Mouse (Mus musculus): ENCODE measurements around the gene Loxl3. TPM values are rescaled to one million over a fixed set of nuclear protein-coding genes. Genes with fewer than 3 reads are reported as not detected.

Gene Loxl3
- polyA plus RNA-seq, 1 experiment from 2014 or later = 8.3 TPM

GRCm38 (mm10) chr6:83069488-83070246 lies 35.7 kb downstream of the Loxl3 start:
- Histone ChIP-seq H3K36me3 (ENCODE audit: control insufficient read depth, insufficient read depth) (no peaks in the 10 kb centered on the region), H3K4me1 (ENCODE audit: control insufficient read depth, insufficient read depth, low read length) (peaks cover 12% of the 10 kb centered on the region; the same call in 1 of the 2 replicates), H3K4me2 (ENCODE audit: low read depth, low read length) (peak overlapping the region; percentile 19; the same call in 1 of the 2 replicates), H3K27me3 (ENCODE audit: control insufficient read depth, insufficient read depth, low read length) (peaks cover 95% of the 10 kb centered on the region), H3K27ac (ENCODE audit: low read length) (no peak overlapping the region), H3K4me3 (ENCODE audit: low read length) (peak overlapping the region; percentile 34), H3K9me3 (replicated peaks; ENCODE audit: control insufficient read depth, low read length) (no peaks in the 10 kb centered on the region), H3K9ac (ENCODE audit: low read length) (no peak overlapping the region)
- 1% methylated on average over 68 of the region's 69 CpGs for WGBS
- ATAC-seq (replicated peaks; ENCODE audit: extremely low read depth, insufficient read depth, low FRiP score) = no peak; the same call in 1 of the 2 replicates

- Histone ChIP-seq H3K9me3 (replicated peaks; ENCODE audit: control insufficient read depth, low read length) (no peaks in the 10 kb centered on the region), H3K9ac (ENCODE audit: low read length) (no peak within 1 kb of the TSS), H3K27ac (ENCODE audit: low read length) (no peak within 1 kb of the TSS), H3K4me2 (ENCODE audit: low read depth, low read length) (peak within 1 kb of the TSS; percentile 56; the same call in 1 of the 2 replicates), H3K4me1 (ENCODE audit: control insufficient read depth, insufficient read depth, low read length) (peaks cover 12% of the 10 kb centered on the region; the same call in 1 of the 2 replicates), H3K27me3 (ENCODE audit: control insufficient read depth, insufficient read depth, low read length) (peaks cover 95% of the 10 kb centered on the region), H3K4me3 (ENCODE audit: low read length) (peak within 1 kb of the TSS; percentile 34), H3K36me3 (ENCODE audit: control insufficient read depth, insufficient read depth) (no peaks in the 10 kb centered on the region)
- 2% methylated on average over 10 of the region's 10 CpGs for whole genome bisulfite sequencing
- ATAC-seq (replicated peaks; ENCODE audit: extremely low read depth, insufficient read depth, low FRiP score) = no peak
Observed at GRCm38 (mm10) chr6:83070247-83070310, 36.1 kb downstream of the Loxl3 start, which contains the start of gene Tlx2. Gene Tlx2 (minus strand): TSS chr6:83070293.

GRCm38 (mm10) chr6:83070311-83071219 lies 36.6 kb downstream of the Loxl3 start:
- H3K9ac ChIP-seq (ENCODE audit: low read length) = no peak overlapping the region
- H3K27me3 ChIP-seq (ENCODE audit: control insufficient read depth, insufficient read depth, low read length) = peaks cover 94% of the 10 kb centered on the region
- no peak for ATAC-seq (replicated peaks; ENCODE audit: extremely low read depth, insufficient read depth, low FRiP score)
- peaks cover 12% of the 10 kb centered on the region; the same call in 1 of the 2 replicates for H3K4me1 ChIP-seq (ENCODE audit: control insufficient read depth, insufficient read depth, low read length)
- no peaks in the 10 kb centered on the region for H3K36me3 ChIP-seq (ENCODE audit: control insufficient read depth, insufficient read depth)
- under 1% methylated on average over 57 of the region's 58 CpGs for WGBS
- no peaks in the 10 kb centered on the region for H3K9me3 ChIP-seq (replicated peaks; ENCODE audit: control insufficient read depth, low read length)
- peak overlapping the region; percentile 19; the same call in 1 of the 2 replicates for H3K4me2 ChIP-seq (ENCODE audit: low read depth, low read length)
- H3K27ac ChIP-seq (ENCODE audit: low read length) = no peak overlapping the region
- peak overlapping the region; percentile 34 for H3K4me3 ChIP-seq (ENCODE audit: low read length)

GRCm38 (mm10) chr6:83071220-83071619 lies 37.2 kb downstream of the Loxl3 start:
- H3K4me1 ChIP-seq (ENCODE audit: control insufficient read depth, insufficient read depth, low read length) = peaks cover 12% of the 10 kb centered on the region; the same call in 1 of the 2 replicates
- no peak for ATAC-seq (replicated peaks; ENCODE audit: extremely low read depth, insufficient read depth, low FRiP score)
- H3K9me3 ChIP-seq (replicated peaks; ENCODE audit: control insufficient read depth, low read length) = no peaks in the 10 kb centered on the region
- 3% methylated on average over 24 of the region's 24 CpGs for WGBS
- no peak overlapping the region for H3K4me2 ChIP-seq (ENCODE audit: low read depth, low read length)
- H3K27me3 ChIP-seq (ENCODE audit: control insufficient read depth, insufficient read depth, low read length) = peaks cover 93% of the 10 kb centered on the region
- H3K4me3 ChIP-seq (ENCODE audit: low read length) = 0 out of 2 replicates have a peak overlapping the region, but pooled peaks have one; percentile 6
- no peak overlapping the region for H3K27ac ChIP-seq (ENCODE audit: low read length)
- H3K36me3 ChIP-seq (ENCODE audit: control insufficient read depth, insufficient read depth) = no peaks in the 10 kb centered on the region
- H3K9ac ChIP-seq (ENCODE audit: low read length) = no peak overlapping the region

- Histone ChIP-seq H3K4me3 (ENCODE audit: low read length) (no peak overlapping the region), H3K27ac (ENCODE audit: low read length) (no peak overlapping the region), H3K9ac (ENCODE audit: low read length) (no peak overlapping the region), H3K36me3 (ENCODE audit: control insufficient read depth, insufficient read depth) (no peaks in the 10 kb centered on the region), H3K9me3 (replicated peaks; ENCODE audit: control insufficient read depth, low read length) (no peaks in the 10 kb centered on the region), H3K4me2 (ENCODE audit: low read depth, low read length) (no peak overlapping the region), H3K4me1 (ENCODE audit: control insufficient read depth, insufficient read depth, low read length) (peaks cover 15% of the 10 kb centered on the region), H3K27me3 (ENCODE audit: control insufficient read depth, insufficient read depth, low read length) (peaks cover 66% of the 10 kb centered on the region)
- 11% methylated on average over 2 of the region's 2 CpGs for WGBS
- no peak for ATAC-seq (replicated peaks; ENCODE audit: extremely low read depth, insufficient read depth, low FRiP score)
Observed at GRCm38 (mm10) chr6:83074979-83075378, 41.0 kb downstream of the Loxl3 start.

- peaks cover 4% of the 10 kb centered on the region; the same call in 1 of the 2 replicates for H3K36me3 ChIP-seq (ENCODE audit: control insufficient read depth, insufficient read depth)
- H3K9me3 ChIP-seq (replicated peaks; ENCODE audit: control insufficient read depth, low read length) = no peaks in the 10 kb centered on the region
- peak within 1 kb of the TSS; percentile 91 for H3K4me2 ChIP-seq (ENCODE audit: low read depth, low read length)
- WGBS = under 1% methylated on average over 54 of the region's 54 CpGs
- ATAC-seq (replicated peaks; ENCODE audit: extremely low read depth, insufficient read depth, low FRiP score) = peak; percentile 42
- H3K27me3 ChIP-seq (ENCODE audit: control insufficient read depth, insufficient read depth, low read length) = peaks cover 44% of the 10 kb centered on the region
- peak within 1 kb of the TSS; percentile 84 for H3K27ac ChIP-seq (ENCODE audit: low read length)
- H3K4me1 ChIP-seq (ENCODE audit: control insufficient read depth, insufficient read depth, low read length) = peaks cover 9% of the 10 kb centered on the region
- H3K9ac ChIP-seq (ENCODE audit: low read length) = peak within 1 kb of the TSS; percentile 81
- peak within 1 kb of the TSS; percentile 79 for H3K4me3 ChIP-seq (ENCODE audit: low read length)
Observed at GRCm38 (mm10) chr6:83077630-83078323, 43.8 kb downstream of the Loxl3 start, which contains the start of gene Pcgf1. Gene Pcgf1 (plus strand): TSS chr6:83077869.

- Histone ChIP-seq H3K9ac (ENCODE audit: low read length) (peak overlapping the region; percentile 81), H3K4me3 (ENCODE audit: low read length) (peak overlapping the region; percentile 79), H3K27me3 (ENCODE audit: control insufficient read depth, insufficient read depth, low read length) (peaks cover 46% of the 10 kb centered on the region), H3K27ac (ENCODE audit: low read length) (peak overlapping the region; percentile 84), H3K9me3 (replicated peaks; ENCODE audit: control insufficient read depth, low read length) (no peaks in the 10 kb centered on the region), H3K4me2 (ENCODE audit: low read depth, low read length) (peak overlapping the region; percentile 91), H3K4me1 (ENCODE audit: control insufficient read depth, insufficient read depth, low read length) (peaks cover 9% of the 10 kb centered on the region), H3K36me3 (ENCODE audit: control insufficient read depth, insufficient read depth) (peaks cover 4% of the 10 kb centered on the region; the same call in 1 of the 2 replicates)
- peak; percentile 95 for ATAC-seq (replicated peaks; ENCODE audit: extremely low read depth, insufficient read depth, low FRiP score)
- WGBS = under 1% methylated on average over 46 of the region's 46 CpGs
Observed at GRCm38 (mm10) chr6:83078324-83078858, 44.4 kb downstream of the Loxl3 start.

- 94% methylated on average over 5 of the region's 5 CpGs for WGBS
Observed at GRCm38 (mm10) chr6:83080210-83080609, 46.2 kb downstream of the Loxl3 start.

More at GRCm38 (mm10) chr6:83080210-83080609, 46.2 kb downstream of the Loxl3 start:
- Histone ChIP-seq H3K4me2 (ENCODE audit: low read depth, low read length) (no peak overlapping the region), H3K4me3 (ENCODE audit: low read length) (no peak overlapping the region), H3K36me3 (ENCODE audit: control insufficient read depth, insufficient read depth) (peaks cover 4% of the 10 kb centered on the region; the same call in 1 of the 2 replicates), H3K27ac (ENCODE audit: low read length) (no peak overlapping the region), H3K4me1 (ENCODE audit: control insufficient read depth, insufficient read depth, low read length) (peaks cover 9% of the 10 kb centered on the region), H3K9ac (ENCODE audit: low read length) (no peak overlapping the region), H3K9me3 (replicated peaks; ENCODE audit: control insufficient read depth, low read length) (no peaks in the 10 kb centered on the region), H3K27me3 (ENCODE audit: control insufficient read depth, insufficient read depth, low read length) (peaks cover 46% of the 10 kb centered on the region)
- no peak for ATAC-seq (replicated peaks; ENCODE audit: extremely low read depth, insufficient read depth, low FRiP score)

All from heart, embryonic 16.5 days (tissue).